Mouse (Mus musculus) hindbrain, postnatal 0 days (tissue): Measurements from ENCODE around the gene Zbtb11. TPM values are rescaled to one million over a fixed set of nuclear protein-coding genes. Genes with fewer than 3 reads are reported as not detected.
"Not testable (repeated sequence)": the region's sequence is repeated elsewhere in the genome, so short reads cannot be mapped to it uniquely, and the experiment has no call there.

Experiments used
- ATAC-seq: fragments of 200-750 bp; cut with Nextera tagmentation; 2 replicates; pipeline ENCODE4 v1.8.0; 2017; ENCODE audit warnings: mild to moderate bottlenecking, moderate TSS enrichment, moderate library complexity
- DNase-seq: peaks from one replicate; pipeline ENCODE4 v3.0.0-alpha.2; 2015; ENCODE audit warnings: low spot score
- H3K27ac ChIP-seq: fragments of 300-500 bp; sonication (generic); 2 replicates; pipeline ENCODE4 v1.5.1; 2014; ENCODE audit warnings: mild to moderate bottlenecking
- H3K27me3 ChIP-seq: fragments of 300-500 bp; sonication (generic); 2 replicates; pipeline ENCODE4 v1.6.1; 2014; ENCODE audit warnings: low read length, mixed read lengths; ENCODE audit not compliant: insufficient read depth
- H3K36me3 ChIP-seq: fragments of 300-500 bp; sonication (generic); 2 replicates; pipeline ENCODE4 v1.6.1; 2014; ENCODE audit warnings: low read length, mixed read lengths; ENCODE audit not compliant: insufficient read depth
- H3K4me1 ChIP-seq: fragments of 300-500 bp; sonication (generic); 2 replicates; pipeline ENCODE4 v1.6.1; 2014; ENCODE audit warnings: antibody characterized with exemption, low read length, mixed read lengths; ENCODE audit not compliant: insufficient read depth
- H3K4me2 ChIP-seq: fragments of 300-500 bp; sonication (generic); 2 replicates; pipeline ENCODE4 v1.6.1; 2014; ENCODE audit warnings: low read depth, mild to moderate bottlenecking, low read length, moderate library complexity, mixed read lengths
- H3K4me3 ChIP-seq: fragments of 300-500 bp; sonication (generic); 2 replicates; pipeline ENCODE4 v1.5.1; 2014; ENCODE audit warnings: low read length
- H3K9ac ChIP-seq: fragments of 300-500 bp; sonication (generic); replicated peaks from 2 replicates; pipeline ENCODE4 v1.6.1; 2014; ENCODE audit warnings: mild to moderate bottlenecking, low read length, moderate library complexity, mixed read lengths
- H3K9me3 ChIP-seq: fragments of 300-500 bp; sonication (generic); 2 replicates; pipeline ENCODE4 v1.6.1; 2016; ENCODE audit warnings: low read length, mixed read lengths
- CTCF ChIP-seq: IDR thresholded peaks from 2 replicates; pipeline ENCODE4 v1.5.1; 2016; ENCODE audit warnings: antibody characterized with exemption, control low read depth, low read depth
- WGBS: fragments of 180-500 bp; shearing (Covaris S2); extraction: QIAGEN DNeasy Blood & Tissue Kit; methylation state at CpG from one replicate; pipeline ENCODE4 v1.1.7; 2014; 5-methylcytosine and 5-hydroxymethylcytosine counted together
- polyA plus RNA-seq: library from polyadenylated mRNA; unstranded; fragments of >200 nt; fragmentation: Nextera tagmentation; extraction: Ambion mirVana; gene quantifications from 2 replicates; pipeline ENCODE4 v1.2.1, GENCODE M21; 2015
- total RNA-seq: library from RNA; depleted of rRNA; stranded (reverse); fragments of >200 nt; gene quantifications from 2 replicates; pipeline ENCODE4 v1.2.3, GENCODE M21; 2014

The Zbtb11 gene
- total and polyA plus RNA-seq, 2 experiments from 2014 or later, result 16.4 to 17.5 TPM

GRCm38 (mm10) chr16:55940781-55941180 lies 32.9 kb upstream of the Zbtb11 start:
- no peak overlapping the region for H3K4me3 ChIP-seq
- no peak overlapping the region for H3K27ac ChIP-seq
- H3K9ac ChIP-seq, result no peak overlapping the region
- DNase-seq, result no peak
- 94% methylated on average over 4 of the region's 4 CpGs for WGBS
- no peak for TF ChIP-seq CTCF
- no peaks in the 10 kb centered on the region for H3K36me3 ChIP-seq
- H3K4me2 ChIP-seq, result no peak overlapping the region
- no peak for ATAC-seq
- H3K9me3 ChIP-seq, result no peaks in the 10 kb centered on the region
- no peaks in the 10 kb centered on the region for H3K27me3 ChIP-seq
- H3K4me1 ChIP-seq, result no peaks in the 10 kb centered on the region

- WGBS, result 71% methylated on average over 3 of the region's 3 CpGs
- Histone ChIP-seq H3K36me3 (no peaks in the 10 kb centered on the region), H3K27me3 (no peaks in the 10 kb centered on the region), H3K9ac (no peak overlapping the region), H3K27ac (no peak overlapping the region), H3K4me1 (no peaks in the 10 kb centered on the region), H3K4me2 (no peak overlapping the region), H3K4me3 (no peak overlapping the region), H3K9me3 (no peaks in the 10 kb centered on the region)
- ATAC-seq (no peak), DNase-seq (no peak)
- TF ChIP-seq CTCF, result no peak
These were observed 26.4 kb upstream of the Zbtb11 start for GRCm38 (mm10) chr16:55947266-55947665.

GRCm38 (mm10) chr16:55947876-55948410 lies 25.7 kb upstream of the Zbtb11 start:
- not testable (repeated sequence) for H3K27ac ChIP-seq, H3K36me3 ChIP-seq, H3K9ac ChIP-seq, ATAC-seq, DNase-seq, H3K4me1 ChIP-seq, H3K4me2 ChIP-seq, H3K27me3 ChIP-seq, H3K9me3 ChIP-seq, H3K4me3 ChIP-seq
- 90% methylated on average over 2 of the region's 2 CpGs for WGBS

GRCm38 (mm10) chr16:55948963-55949362 lies 24.7 kb upstream of the Zbtb11 start:
- Histone ChIP-seq H3K9ac (no peak overlapping the region), H3K27ac (no peak overlapping the region), H3K36me3 (no peaks in the 10 kb centered on the region), H3K4me1 (no peaks in the 10 kb centered on the region), H3K27me3 (no peaks in the 10 kb centered on the region), H3K4me2 (no peak overlapping the region), H3K4me3 (no peak overlapping the region), H3K9me3 (no peaks in the 10 kb centered on the region)
- ATAC-seq (no peak), DNase-seq (no peak)
- TF ChIP-seq CTCF, result no peak
- 72% methylated on average over 7 of the region's 7 CpGs for WGBS

- Histone ChIP-seq H3K4me2 (no peak overlapping the region), H3K4me3 (no peak overlapping the region), H3K27me3 (no peaks in the 10 kb centered on the region), H3K9ac (no peak overlapping the region), H3K27ac (no peak overlapping the region), H3K4me1 (no peaks in the 10 kb centered on the region), H3K9me3 (no peaks in the 10 kb centered on the region), H3K36me3 (no peaks in the 10 kb centered on the region)
- no peak for TF ChIP-seq CTCF
- ATAC-seq (0 out of 2 replicates have a peak, but pooled peaks have one; percentile 40), DNase-seq (no peak)
- whole genome bisulfite sequencing, result 77% methylated on average over 3 of the region's 3 CpGs
These were observed 23.2 kb upstream of the Zbtb11 start for GRCm38 (mm10) chr16:55950462-55950861.

GRCm38 (mm10) chr16:55950946-55951678 lies 22.6 kb upstream of the Zbtb11 start:
- Histone ChIP-seq H3K9me3 (no peaks in the 10 kb centered on the region), H3K4me1 (no peaks in the 10 kb centered on the region), H3K4me3 (no peak overlapping the region), H3K4me2 (peak overlapping the region; percentile 13; the same call in 1 of the 2 replicates), H3K9ac (no peak overlapping the region), H3K27ac (no peak overlapping the region), H3K27me3 (no peaks in the 10 kb centered on the region), H3K36me3 (no peaks in the 10 kb centered on the region)
- peak; percentile 82 for TF ChIP-seq CTCF
- 39% methylated on average over 19 of the region's 19 CpGs for WGBS
- DNase-seq (peak; percentile 86), ATAC-seq (peak; percentile 70)

GRCm38 (mm10) chr16:55951679-55952327 lies 21.9 kb upstream of the Zbtb11 start:
- H3K4me3 ChIP-seq, result no peak overlapping the region
- H3K4me1 ChIP-seq, result no peaks in the 10 kb centered on the region
- H3K27me3 ChIP-seq, result no peaks in the 10 kb centered on the region
- H3K36me3 ChIP-seq, result no peaks in the 10 kb centered on the region
- no peak overlapping the region for H3K4me2 ChIP-seq
- H3K9ac ChIP-seq, result no peak overlapping the region
- ATAC-seq, result no peak
- no peaks in the 10 kb centered on the region for H3K9me3 ChIP-seq
- no peak for DNase-seq
- 81% methylated on average over 7 of the region's 7 CpGs for WGBS
- TF ChIP-seq CTCF, result no peak
- no peak overlapping the region for H3K27ac ChIP-seq
